Mouse (Mus musculus) midbrain, embryonic 14.5 days (tissue): ENCODE measurements around the gene Ptprj. TPM values are rescaled to one million over a fixed set of nuclear protein-coding genes. Genes with fewer than 3 reads are reported as not detected.

ENCODE experiments used
- ATAC-seq: fragments of 200-750 bp; cut with Nextera tagmentation; 2 replicates; pipeline ENCODE4 v1.8.0; 2017; ENCODE audit warnings: moderate number of reproducible peaks, moderate library complexity; ENCODE audit not compliant: low FRiP score, low TSS enrichment
- DNase-seq: peaks from one replicate; pipeline ENCODE4 v3.0.0-alpha.2; 2015
- H3K27ac ChIP-seq: fragments of 300-500 bp; sonication (generic); replicated peaks from 2 replicates; pipeline ENCODE4 v1.5.1; 2014; ENCODE audit warnings: mild to moderate bottlenecking, low read depth, low read length, moderate library complexity
- H3K27me3 ChIP-seq: fragments of 300-500 bp; sonication (generic); 2 replicates; pipeline ENCODE4 v1.6.1; 2014; ENCODE audit warnings: low read length, control low read depth, mixed read lengths; ENCODE audit not compliant: control insufficient read depth, insufficient read depth
- H3K36me3 ChIP-seq: fragments of 300-500 bp; sonication (generic); 2 replicates; pipeline ENCODE4 v1.6.1; 2014; ENCODE audit warnings: low read length, control low read depth; ENCODE audit not compliant: control insufficient read depth, insufficient read depth
- H3K4me1 ChIP-seq: fragments of 300-500 bp; sonication (generic); 2 replicates; pipeline ENCODE4 v1.6.1; 2014; ENCODE audit warnings: mild to moderate bottlenecking, antibody characterized with exemption, low read length, control low read depth; ENCODE audit not compliant: control insufficient read depth, insufficient read depth
- H3K4me2 ChIP-seq: fragments of 300-500 bp; sonication (generic); 2 replicates; pipeline ENCODE4 v1.6.1; 2014; ENCODE audit warnings: mild to moderate bottlenecking, low read length, moderate library complexity
- H3K4me3 ChIP-seq: fragments of 300-500 bp; sonication (generic); replicated peaks from 2 replicates; pipeline ENCODE4 v1.5.1; 2014; ENCODE audit warnings: low read depth, low read length
- H3K9ac ChIP-seq: fragments of 300-500 bp; sonication (generic); replicated peaks from 2 replicates; pipeline ENCODE4 v1.6.1; 2014; ENCODE audit warnings: mild to moderate bottlenecking, low read length, moderate library complexity
- H3K9me3 ChIP-seq: fragments of 300-500 bp; sonication (generic); 2 replicates; pipeline ENCODE4 v1.6.1; 2016; ENCODE audit warnings: low read length, control low read depth, mixed read lengths; ENCODE audit not compliant: control insufficient read depth
- WGBS: fragments of 180-500 bp; shearing (Covaris S2); extraction: QIAGEN DNeasy Blood & Tissue Kit; methylation state at CpG from one replicate; pipeline ENCODE4 v1.1.7; 2014; 5-methylcytosine and 5-hydroxymethylcytosine counted together
- polyA plus RNA-seq: library from polyadenylated mRNA; unstranded; fragments of >200 nt; fragmentation: Nextera tagmentation; extraction: Ambion mirVana; gene quantifications from 2 replicates; pipeline ENCODE4 v1.2.1, GENCODE M21; 2014

Ptprj gene
- polyA plus RNA-seq, 1 experiment from 2014 or later, result 7.1 TPM

DNA sequence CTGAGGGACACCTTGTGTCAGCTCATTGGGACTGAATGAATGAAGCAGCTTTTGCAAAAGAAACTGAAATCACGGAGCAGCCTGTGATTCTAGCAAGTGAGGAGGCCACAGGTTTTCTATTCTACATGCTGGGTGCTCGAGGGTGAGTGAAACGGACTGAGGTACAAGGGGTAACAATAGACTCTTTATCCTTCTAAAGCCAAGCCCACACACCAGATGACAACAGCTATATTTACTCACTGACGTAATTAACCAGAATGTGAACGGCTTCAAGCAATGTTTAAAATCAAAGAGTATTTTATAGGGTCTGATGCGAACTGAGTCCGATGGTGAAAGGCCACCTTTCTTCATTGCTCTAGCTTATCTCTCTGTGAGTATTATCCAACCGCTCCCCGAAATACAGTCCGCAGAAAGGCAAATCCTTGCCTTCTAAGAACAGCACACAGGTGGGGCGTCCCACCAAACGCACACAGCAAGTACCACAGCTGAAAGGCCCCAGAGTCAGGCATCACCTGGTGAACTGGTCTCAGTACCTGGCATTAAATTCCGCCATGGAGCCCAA, 99.6 kb downstream of the Ptprj start:
- 78% methylated on average over 13 of the region's 13 CpGs for WGBS
- Histone ChIP-seq H3K9ac (no peak overlapping the region), H3K27ac (no peak overlapping the region), H3K27me3 (no peaks in the 10 kb centered on the region), H3K4me2 (no peak overlapping the region), H3K9me3 (no peaks in the 10 kb centered on the region), H3K4me3 (no peak overlapping the region), H3K4me1 (no peaks in the 10 kb centered on the region), H3K36me3 (no peaks in the 10 kb centered on the region)
- DNase-seq (no peak), ATAC-seq (no peak)

DNA sequence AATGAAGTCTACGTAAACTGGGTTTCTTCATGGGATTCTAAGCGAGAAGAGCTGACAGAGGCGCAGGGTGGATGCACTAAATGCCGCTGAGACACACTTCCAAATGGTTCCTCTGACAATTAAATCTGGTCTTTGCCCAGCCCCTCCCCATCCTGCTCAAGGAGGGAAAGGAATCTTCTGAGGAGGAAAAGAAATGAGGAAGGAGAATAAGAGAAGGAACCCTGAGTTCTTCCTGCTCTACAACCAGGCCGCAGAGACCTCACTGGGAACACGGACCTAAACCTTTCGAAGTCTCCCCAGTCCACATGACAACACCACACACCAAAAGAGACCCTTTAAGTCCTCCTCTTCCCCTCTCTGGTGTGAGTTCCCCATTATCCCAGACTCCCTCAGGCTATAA, 101.9 kb downstream of the Ptprj start:
- WGBS, result 90% methylated on average over 7 of the region's 7 CpGs
- ATAC-seq, result no peak
- no peaks in the 10 kb centered on the region for H3K9me3 ChIP-seq

DNA sequence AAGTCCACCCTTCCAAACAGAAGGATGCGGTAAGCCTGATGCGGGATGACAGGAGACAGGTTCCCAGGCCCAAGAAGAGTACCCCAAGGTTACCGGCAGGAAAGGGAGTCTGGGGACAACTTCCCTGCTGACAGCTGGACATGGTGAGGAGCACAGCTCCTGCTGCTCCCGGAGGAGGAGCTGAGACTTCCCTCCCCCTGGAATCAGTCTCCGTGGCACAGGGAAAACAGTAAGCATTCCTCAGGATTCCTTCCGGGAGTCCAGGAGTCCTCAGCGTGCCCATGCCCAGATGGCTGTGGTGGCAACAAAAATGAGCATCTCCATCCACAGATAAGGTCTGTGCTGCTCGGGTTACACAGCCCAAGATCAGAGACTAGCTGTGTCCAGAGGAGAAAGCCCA, 102.8 kb downstream of the Ptprj start:
- H3K27me3 ChIP-seq, result no peaks in the 10 kb centered on the region
- no peak for ATAC-seq
- WGBS, result 35% methylated on average over 8 of the region's 8 CpGs
- H3K4me3 ChIP-seq, result no peak overlapping the region
- H3K4me1 ChIP-seq, result no peaks in the 10 kb centered on the region
- no peak for DNase-seq
- H3K27ac ChIP-seq, result no peak overlapping the region
- H3K36me3 ChIP-seq, result no peaks in the 10 kb centered on the region
- no peak overlapping the region for H3K4me2 ChIP-seq
- H3K9me3 ChIP-seq, result no peaks in the 10 kb centered on the region
- no peak overlapping the region for H3K9ac ChIP-seq

More for the DNA sequence above, 101.9 kb downstream of the Ptprj start:
- Histone ChIP-seq H3K27ac (no peak overlapping the region), H3K4me1 (no peaks in the 10 kb centered on the region), H3K36me3 (no peaks in the 10 kb centered on the region), H3K27me3 (no peaks in the 10 kb centered on the region), H3K4me2 (no peak overlapping the region), H3K9ac (no peak overlapping the region), H3K4me3 (no peak overlapping the region)
- DNase-seq, result no peak

GRCm38 (mm10) chr2:90476792-90477191, 103.7 kb downstream of the Ptprj start:
- no peak overlapping the region for H3K4me2 ChIP-seq
- ATAC-seq (no peak), DNase-seq (no peak)
- H3K9me3 ChIP-seq, result no peaks in the 10 kb centered on the region
- WGBS, result 93% methylated on average over 4 of the region's 5 CpGs
- no peak overlapping the region for H3K27ac ChIP-seq
- no peak overlapping the region for H3K9ac ChIP-seq
- H3K27me3 ChIP-seq, result no peaks in the 10 kb centered on the region
- H3K4me1 ChIP-seq, result no peaks in the 10 kb centered on the region
- no peak overlapping the region for H3K4me3 ChIP-seq
- H3K36me3 ChIP-seq, result no peaks in the 10 kb centered on the region

DNA sequence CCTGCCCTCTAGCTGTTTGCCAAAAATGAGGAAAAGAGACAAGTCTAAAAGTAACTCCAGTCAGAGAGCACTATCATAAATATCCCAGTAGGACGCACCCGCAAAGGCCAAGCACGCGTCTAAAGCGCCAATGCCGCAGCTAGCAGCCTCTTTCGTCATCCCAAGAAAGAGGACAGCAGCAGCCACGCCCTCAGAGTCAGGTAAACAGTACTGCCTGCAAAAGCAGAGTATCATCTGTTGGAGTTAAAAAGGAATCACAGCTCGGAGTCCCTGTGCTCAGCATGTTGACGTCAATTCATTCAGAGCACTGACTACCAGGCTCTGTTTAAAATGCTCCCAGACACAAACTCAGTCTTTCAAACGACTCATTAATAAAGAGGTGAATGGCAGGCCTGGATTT, 104.1 kb downstream of the Ptprj start:
- H3K4me3 ChIP-seq, result no peak overlapping the region
- 84% methylated on average over 11 of the region's 11 CpGs for WGBS

DNA sequence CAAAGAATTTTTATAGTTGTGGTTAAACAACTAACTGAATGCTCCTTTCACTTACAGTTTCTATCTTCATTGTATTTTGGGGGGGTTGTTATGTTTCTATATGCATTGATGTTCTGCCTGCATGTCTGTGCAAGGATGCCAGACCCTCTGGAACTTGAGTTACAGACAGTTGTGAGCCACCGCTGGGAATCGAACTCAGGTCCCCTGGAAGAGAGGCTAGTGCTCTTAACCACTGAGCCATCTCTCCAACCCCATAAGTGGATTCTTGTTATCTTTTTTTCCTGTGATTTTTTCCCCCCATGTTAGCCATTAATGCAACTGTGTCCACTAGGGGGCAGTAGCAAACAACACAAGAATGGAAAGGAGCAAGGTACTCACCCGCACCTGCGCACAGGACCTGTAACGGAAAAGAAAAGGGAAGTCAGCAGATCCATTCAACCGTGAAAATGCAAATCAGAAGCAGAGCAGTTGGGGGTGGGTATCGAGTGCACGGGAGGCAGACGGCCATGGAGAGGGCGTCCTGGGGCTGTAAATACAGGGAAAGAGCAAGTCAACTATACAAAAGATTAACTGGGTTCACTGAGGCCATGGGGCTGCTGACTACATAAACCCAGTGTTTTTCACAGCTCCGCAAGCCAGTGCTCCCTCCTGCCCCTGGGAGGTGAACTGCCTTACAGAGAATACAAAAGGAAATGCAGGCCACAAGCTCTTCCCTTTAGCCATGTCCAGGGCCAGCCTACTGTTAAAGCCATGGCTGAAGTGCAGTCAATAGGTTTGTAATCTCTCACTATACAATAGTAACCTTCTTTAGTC, 105.6 kb downstream of the Ptprj start:
- peak overlapping the region; percentile 46 for H3K4me2 ChIP-seq
- ATAC-seq, result peak; percentile 91
- no peaks in the 10 kb centered on the region for H3K36me3 ChIP-seq
- H3K4me3 ChIP-seq, result peak overlapping the region; percentile 12
- WGBS, result 2% methylated on average over 11 of the region's 11 CpGs
- H3K9me3 ChIP-seq, result no peaks in the 10 kb centered on the region
- no peak overlapping the region; the same call in 1 of the 2 replicates for H3K9ac ChIP-seq
- H3K27ac ChIP-seq, result peak overlapping the region; percentile 85
- H3K4me1 ChIP-seq, result no peaks in the 10 kb centered on the region
- DNase-seq, result peak; percentile 97
- H3K27me3 ChIP-seq, result no peaks in the 10 kb centered on the region

More for the DNA sequence above, 104.1 kb downstream of the Ptprj start:
- no peak overlapping the region for H3K9ac ChIP-seq
- H3K27ac ChIP-seq, result no peak overlapping the region
- no peaks in the 10 kb centered on the region for H3K9me3 ChIP-seq
- H3K36me3 ChIP-seq, result no peaks in the 10 kb centered on the region
- DNase-seq (no peak), ATAC-seq (no peak)
- H3K4me2 ChIP-seq, result no peak overlapping the region
- H3K27me3 ChIP-seq, result no peaks in the 10 kb centered on the region
- H3K4me1 ChIP-seq, result no peaks in the 10 kb centered on the region

DNA sequence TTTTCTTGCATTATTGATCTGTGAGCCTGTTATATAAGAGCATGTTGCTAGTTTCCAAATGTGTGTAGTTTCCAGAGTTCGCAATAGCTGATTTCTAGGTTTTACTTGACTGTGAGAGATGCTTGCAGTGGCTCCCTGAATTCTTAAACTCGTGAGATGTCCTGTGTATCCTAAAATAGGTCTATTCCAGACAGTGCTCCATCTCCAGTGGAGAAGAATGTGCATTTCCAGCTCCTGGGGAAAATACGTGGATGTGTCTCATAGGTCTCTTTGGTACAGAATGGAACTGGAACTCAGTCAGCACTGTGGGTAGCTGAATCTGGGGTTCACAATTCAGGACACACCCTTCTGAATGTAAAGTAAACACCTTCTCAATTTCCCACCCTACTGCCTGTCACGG, 107.7 kb downstream of the Ptprj start:
- no peak for ATAC-seq
- WGBS, result 82% methylated on average over 4 of the region's 4 CpGs
- H3K4me3 ChIP-seq, result no peak overlapping the region
- no peaks in the 10 kb centered on the region for H3K36me3 ChIP-seq
- no peak for DNase-seq
- no peaks in the 10 kb centered on the region for H3K4me1 ChIP-seq
- H3K9ac ChIP-seq, result no peak overlapping the region
- H3K27ac ChIP-seq, result no peak overlapping the region
- H3K27me3 ChIP-seq, result no peaks in the 10 kb centered on the region
- no peak overlapping the region for H3K4me2 ChIP-seq
- no peaks in the 10 kb centered on the region for H3K9me3 ChIP-seq

- DNase-seq, result no peak
- WGBS, result 54% methylated on average over 6 of the region's 6 CpGs
Observed at GRCm38 (mm10) chr2:90470122-90470521, 110.3 kb downstream of the Ptprj start.

GRCm38 (mm10) chr2:90466480-90466879, 114.0 kb downstream of the Ptprj start:
- H3K9me3 ChIP-seq, result no peaks in the 10 kb centered on the region
- DNase-seq, result no peak
- H3K4me1 ChIP-seq, result no peaks in the 10 kb centered on the region
- H3K4me2 ChIP-seq, result no peak overlapping the region
- 0 out of 2 replicates have a peak, but pooled peaks cover 8% of the 10 kb centered on the region for H3K36me3 ChIP-seq
- 86% methylated on average over 7 of the region's 7 CpGs for WGBS
- no peak overlapping the region for H3K4me3 ChIP-seq
- H3K27ac ChIP-seq, result no peak overlapping the region
- H3K27me3 ChIP-seq, result no peaks in the 10 kb centered on the region
- no peak for ATAC-seq
- no peak overlapping the region for H3K9ac ChIP-seq

More at GRCm38 (mm10) chr2:90470122-90470521, 110.3 kb downstream of the Ptprj start:
- no peaks in the 10 kb centered on the region for H3K4me1 ChIP-seq
- no peaks in the 10 kb centered on the region for H3K27me3 ChIP-seq
- no peaks in the 10 kb centered on the region for H3K9me3 ChIP-seq
- no peak overlapping the region for H3K27ac ChIP-seq
- no peak overlapping the region for H3K4me2 ChIP-seq
- H3K4me3 ChIP-seq, result no peak overlapping the region
- no peak for ATAC-seq
- no peak overlapping the region for H3K9ac ChIP-seq
- H3K36me3 ChIP-seq, result no peaks in the 10 kb centered on the region
